9 mouse cellular contexts compared by ENCODE assay signal in genomic region chr4:136855081-136855480, GRCm38 (mm10). TPM values are rescaled to one million over a fixed set of nuclear protein-coding genes. Genes with fewer than 3 reads are reported as not detected.
DNase-seq lines count a peak whose midpoint lies in the region; TF ChIP-seq lines count a peak whose summit lies in the region.
"Had no signal": no experiment of that assay in that cellular context is flagged by ENCODE, and none has a peak within 500 bp of the region (broad histone marks: within the 10 kb centered on the region; RNA-seq: fewer than 3 reads in every experiment).

No protein-coding gene starts in this region.

- H3K27ac ChIP-seq in kidney, adult 2 months (ENCODE audit: insufficient read depth, low read depth, low read length): no peak overlapping the region
- no peak overlapping the region for H3K27ac ChIP-seq in small intestine, adult 2 months (ENCODE audit: insufficient read depth, low read depth, low read length)
- H3K27ac ChIP-seq: heart, embryonic 15.5 days had no signal

- TF ChIP-seq POLR2A in kidney, adult 2 months (IDR thresholded peaks at IDR 0.05; ENCODE audit: low read depth, low read length): no peak
- no peak for TF ChIP-seq POLR2A in small intestine, adult 2 months (IDR thresholded peaks at IDR 0.05; ENCODE audit: low read depth, low read length)

- no peaks in the 10 kb centered on the region for H3K36me3 ChIP-seq in kidney, adult 2 months (ENCODE audit: control insufficient read depth, insufficient read depth, low read length)
- H3K36me3 ChIP-seq in small intestine, adult 2 months (ENCODE audit: control insufficient read depth, insufficient read depth, low read length): no peaks in the 10 kb centered on the region
- H3K36me3 ChIP-seq: heart, embryonic 15.5 days had no signal

- H3K4me1 ChIP-seq in kidney, adult 2 months (ENCODE audit: control insufficient read depth, insufficient read depth, low read length): no peaks in the 10 kb centered on the region
- H3K4me1 ChIP-seq in small intestine, adult 2 months (ENCODE audit: control insufficient read depth, insufficient read depth, insufficient read length, low read length): peaks cover 11% of the 10 kb centered on the region; the same call in 1 of the 2 replicates
- H3K4me1 ChIP-seq: heart, embryonic 15.5 days had no signal

- no peak for TF ChIP-seq CTCF in kidney, adult 2 months (conservative IDR thresholded peaks at IDR 0.05; ENCODE audit: insufficient read depth, insufficient read length, low read depth, low read length)
- TF ChIP-seq CTCF in small intestine, adult 2 months (IDR thresholded peaks at IDR 0.05; ENCODE audit: extremely low read depth, insufficient read length, insufficient replicate concordance, low read depth, low read length): peak; percentile 39; the same call in 1 of the 2 replicates

- 35% methylated on average over 6 of the region's 6 CpGs for WGBS in kidney, adult 2 months
- 46% methylated on average over 6 of the region's 6 CpGs for WGBS in small intestine, adult 2 months

- DNase-seq in adrenal gland, postnatal 36 days: peak; percentile 30 to 37
- DNase-seq in adrenal gland, postnatal 4 days (ENCODE audit: low spot score in 2 of 2): no peak
- DNase-seq in kidney, postnatal 10 days: peak; percentile 33
- DNase-seq in kidney, adult 2 months: no peak
- DNase-seq in right cerebral cortex, postnatal 4 days: peak; percentile 55
- DNase-seq in right cerebral cortex, postnatal 25 days: no peak
- no peak for DNase-seq in lung, postnatal 4 days

- no peak overlapping the region for H3K4me3 ChIP-seq in kidney, adult 2 months (ENCODE audit: insufficient read depth, low read depth, low read length)
- no peak overlapping the region for H3K4me3 ChIP-seq in small intestine, adult 2 months (ENCODE audit: low read depth, low read length)
- H3K4me3 ChIP-seq: heart, embryonic 15.5 days had no signal

- H3K27me3 ChIP-seq in kidney, adult 2 months (replicated peaks; ENCODE audit: control insufficient read depth, insufficient read depth, low read length): no peaks in the 10 kb centered on the region
- H3K27me3 ChIP-seq in small intestine, adult 2 months (ENCODE audit: control insufficient read depth, insufficient read depth, low read length): no peaks in the 10 kb centered on the region

RNA-seq across cellular contexts. Expression of gene Ephb2, which starts 19.3 kb away (rescaled TPM):
- total RNA-seq in adrenal gland, postnatal 36 days (2021): 10 to 100 TPM; 18.7 to 19.8 TPM
- total RNA-seq in adrenal gland, postnatal 4 days (2021): 10 to 100 TPM; 16.9 to 21.2 TPM
- polyA plus RNA-seq in kidney, adult 2 months (2012; rRNA removed): 10.4 and 19.3 TPM in 2 replicates
- 32.1 and 57.6 TPM in 2 replicates for polyA plus RNA-seq in small intestine, adult 2 months (2012; rRNA removed)

RNA-seq across cellular contexts. Expression of gene C1qb, which starts 30.9 kb away (rescaled TPM):
- total RNA-seq in adrenal gland, postnatal 36 days (2021): 10 to 100 TPM; 43.5 to 77.2 TPM
- total RNA-seq in adrenal gland, postnatal 4 days (2021): 10 to 100 TPM; 47.0 to 59.8 TPM
- 52.2 and 58.5 TPM in 2 replicates for polyA plus RNA-seq in kidney, adult 2 months (2012; rRNA removed)
- polyA plus RNA-seq in small intestine, adult 2 months (2012; rRNA removed): 58.9 and 71.3 TPM in 2 replicates

RNA-seq across cellular contexts. Expression of gene C1qc, which starts 37.8 kb away (rescaled TPM):
- total RNA-seq in adrenal gland, postnatal 36 days (2021): 10 to 100 TPM; 30.6 to 58.1 TPM
- total RNA-seq in adrenal gland, postnatal 4 days (2021): 10 to 100 TPM; 37.0 to 49.0 TPM
- polyA plus RNA-seq in kidney, adult 2 months (2012; rRNA removed): 42.7 and 51.9 TPM in 2 replicates
- 82.5 and 108 TPM in 2 replicates for polyA plus RNA-seq in small intestine, adult 2 months (2012; rRNA removed)

RNA-seq across cellular contexts. Expression of gene C1qa, which starts 43.5 kb away (rescaled TPM):
- total RNA-seq in adrenal gland, postnatal 36 days (2021): 10 to 100 TPM; 44.1 to 72.9 TPM
- 10 to 100 TPM; 49.1 to 55.4 TPM for total RNA-seq in adrenal gland, postnatal 4 days (2021)
- 36.1 and 43.7 TPM in 2 replicates for polyA plus RNA-seq in kidney, adult 2 months (2012; rRNA removed)
- 35.1 and 55.8 TPM in 2 replicates for polyA plus RNA-seq in small intestine, adult 2 months (2012; rRNA removed)

Comparison
In these comparisons a context has a peak if more than half of its experiments do, and no peak if none do; other contexts are left out.
1. DNase-seq: peak in adrenal gland, postnatal 36 days (2 of 2), kidney, postnatal 10 days (single experiment) and right cerebral cortex, postnatal 4 days (single experiment); none in adrenal gland, postnatal 4 days (0 of 2), kidney, adult 2 months (single experiment), right cerebral cortex, postnatal 25 days (single experiment) and lung, postnatal 4 days (0 of 2).